Mouse (Mus musculus) ovary, postnatal 14 days (tissue): ENCODE measurements around the gene Prdm16.
A peak's percentile ranks its signal among the peaks of the same experiment; 100 is the strongest.

Experiments
- DNase-seq: peaks from one replicate; pipeline ENCODE4 v3.0.0; 2022; ENCODE audit warnings: low spot score

Prdm16 gene

DNA sequence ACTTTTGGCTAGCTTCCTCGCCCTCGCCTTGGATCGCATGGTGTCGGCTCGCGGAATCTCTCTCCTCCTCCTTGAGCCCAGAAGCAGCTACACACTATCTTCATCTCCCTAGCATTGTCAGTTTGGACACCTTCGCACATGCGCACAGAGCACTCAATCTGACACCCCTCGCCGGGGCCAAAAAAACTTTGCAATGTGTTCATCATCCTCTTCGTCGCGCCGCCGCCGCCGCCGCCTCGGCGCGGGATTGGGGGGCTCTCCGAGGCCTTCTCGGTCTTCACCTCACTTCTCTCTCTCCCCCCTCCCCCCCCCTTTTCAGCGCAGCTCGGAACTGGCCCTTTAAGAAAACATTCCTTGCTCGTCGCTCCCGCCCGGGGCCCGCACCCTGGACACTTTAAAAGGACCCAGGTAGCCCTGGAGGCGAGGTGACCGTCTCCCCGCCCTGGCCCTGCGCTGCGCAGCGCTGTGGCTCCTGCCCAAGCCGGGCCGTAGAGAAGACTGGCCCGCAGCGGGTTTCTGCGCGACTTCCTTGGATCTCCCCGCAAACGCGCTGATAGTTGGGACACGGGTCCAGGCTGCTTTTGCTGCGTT lies at the start of gene Prdm16:
Gene Prdm16 (minus strand): TSS at position 153 of the 591 bp plus-strand sequence.
- DNase-seq, result no peak

DNA sequence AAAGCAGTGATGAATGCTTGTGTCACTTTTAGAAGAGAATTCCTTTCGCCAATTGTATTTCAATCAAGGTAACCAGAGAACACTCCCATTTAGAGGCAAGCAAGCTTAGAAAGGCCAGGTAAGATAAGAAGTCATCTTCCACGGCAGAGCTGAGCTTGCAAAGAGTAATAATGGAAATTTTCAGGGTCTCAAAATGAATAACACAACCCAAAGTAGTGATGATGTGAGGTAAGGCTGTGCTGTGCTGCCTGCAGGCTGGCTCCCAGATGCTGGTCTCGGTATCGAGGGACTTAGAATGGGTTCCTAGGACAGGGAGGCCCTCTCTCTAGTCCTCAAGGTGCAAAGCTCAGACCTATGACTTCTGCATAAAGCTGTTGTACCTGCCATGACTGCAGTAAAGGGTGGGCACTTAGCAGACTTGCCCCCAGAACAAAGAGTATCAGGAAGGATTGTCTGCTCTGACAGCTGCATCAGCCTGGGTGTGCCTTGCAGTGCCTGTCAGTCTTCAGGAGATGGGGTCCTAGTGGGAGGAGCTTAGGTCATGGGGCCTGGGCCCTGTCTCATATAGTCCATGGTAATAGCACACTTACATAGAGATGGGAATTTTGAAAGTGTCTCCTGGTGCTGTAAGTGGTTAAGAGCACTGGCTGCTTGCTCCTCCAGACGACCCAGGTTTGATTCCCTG lies 46.5 kb upstream of the Prdm16 start:
- no peak for DNase-seq

GRCm38 (mm10) chr4:154682311-154682710 lies 45.6 kb upstream of the Prdm16 start:
- DNase-seq, result no peak

DNA sequence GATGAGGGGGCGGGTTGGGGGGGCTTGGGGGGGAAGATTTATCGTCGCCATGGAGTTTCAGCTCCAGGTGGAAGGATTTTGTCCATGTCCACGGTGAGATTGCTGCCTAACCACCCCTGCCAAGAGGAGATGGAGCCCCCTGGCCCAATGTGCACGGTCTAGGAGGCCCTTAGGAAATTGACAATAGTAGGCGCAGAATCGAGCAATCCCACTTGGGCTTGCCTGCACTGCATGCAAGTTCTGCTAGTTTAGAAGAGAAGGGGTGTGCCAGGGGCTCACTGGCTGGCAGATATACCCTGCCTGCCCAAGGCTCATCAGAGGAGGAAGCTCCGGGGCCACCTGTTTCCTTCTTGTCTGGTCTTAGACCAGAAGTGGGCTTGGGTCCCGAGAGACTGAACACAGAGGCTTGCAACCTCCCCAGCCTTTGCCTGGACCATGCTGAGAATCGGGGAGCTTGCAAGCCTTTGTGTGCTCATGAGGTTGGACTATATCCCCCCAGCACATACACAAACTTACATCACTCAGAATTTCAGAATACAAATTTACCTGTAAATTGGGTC lies 38.8 kb upstream of the Prdm16 start:
- no peak for DNase-seq

GRCm38 (mm10) chr4:154674966-154675365 lies 38.3 kb upstream of the Prdm16 start:
- DNase-seq, result no peak

GRCm38 (mm10) chr4:154674541-154674940 lies 37.9 kb upstream of the Prdm16 start:
- DNase-seq, result peak; percentile 54

DNA sequence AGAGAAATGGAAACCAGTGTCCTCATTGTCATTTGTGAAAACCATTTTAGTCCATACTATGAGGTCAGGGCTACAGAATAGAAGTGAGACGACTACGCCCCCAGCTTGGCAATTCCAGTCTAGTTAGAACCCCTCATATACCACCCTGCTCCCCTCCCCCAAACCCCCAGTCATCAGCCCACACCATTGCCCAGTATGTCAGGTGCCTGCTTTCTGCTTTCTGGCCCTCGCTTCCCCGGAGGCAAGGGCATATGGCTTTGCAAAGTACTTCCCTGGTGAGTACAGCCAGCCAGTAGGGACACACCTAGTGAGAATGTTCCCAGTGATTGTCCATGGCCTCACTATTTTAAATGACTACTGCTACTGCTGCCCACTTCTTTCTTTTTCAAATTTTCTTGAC lies 37.3 kb upstream of the Prdm16 start:
- DNase-seq, result no peak

- no peak for DNase-seq
Observed at GRCm38 (mm10) chr4:154672027-154672426, 35.4 kb upstream of the Prdm16 start.

GRCm38 (mm10) chr4:154671232-154671912 lies 34.7 kb upstream of the Prdm16 start:
- DNase-seq, result no peak

DNA sequence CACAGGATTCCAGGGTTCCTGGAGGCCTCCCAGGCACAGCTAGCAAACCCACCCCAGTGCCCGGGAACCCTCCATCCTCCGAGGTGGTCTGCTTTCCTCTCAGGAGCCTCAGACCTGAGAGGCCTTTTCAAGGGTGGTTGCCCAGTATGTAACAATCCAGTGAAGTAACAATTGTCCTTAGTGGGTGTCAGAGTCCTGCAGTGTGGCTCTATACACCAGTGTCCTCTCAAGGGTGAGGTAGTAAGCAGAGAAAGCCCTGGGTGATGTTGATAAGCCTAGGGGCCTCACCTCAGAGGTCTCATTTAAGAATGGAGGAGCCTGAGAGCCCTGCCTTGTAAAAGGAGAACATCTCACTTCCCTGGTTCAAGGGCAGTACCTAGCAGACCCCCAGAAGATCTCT lies 31.1 kb upstream of the Prdm16 start, which contains the start of gene Actrt2:
Gene Actrt2 (minus strand): TSS at position 101 of the 400 bp plus-strand sequence.
- no peak for DNase-seq

DNA sequence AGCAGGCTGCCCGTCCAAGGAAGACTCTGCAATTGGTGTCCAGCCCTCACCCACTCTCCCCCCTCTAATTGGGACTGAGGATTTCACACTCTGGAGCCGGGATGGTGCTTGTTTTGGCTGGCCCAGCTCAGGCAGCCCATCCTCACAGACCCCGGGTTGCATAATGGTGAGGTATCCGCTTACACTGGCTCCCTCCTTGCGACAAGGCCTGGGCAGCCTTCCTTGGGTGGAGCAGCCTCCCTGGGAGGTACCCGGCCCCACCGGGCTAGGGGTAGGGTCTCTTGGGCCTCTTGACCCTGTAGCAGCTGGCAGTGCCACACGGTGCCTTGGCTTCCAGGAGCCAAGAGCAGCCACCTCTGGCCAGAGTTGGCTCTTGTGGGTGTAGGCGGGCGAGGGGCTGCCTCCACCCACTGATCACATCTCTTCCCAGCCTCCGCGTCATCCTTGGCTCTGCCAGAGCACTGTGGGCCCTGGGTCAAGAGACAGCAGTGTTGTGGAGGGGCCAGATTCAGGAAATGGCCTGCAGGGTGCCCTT lies 26.1 kb upstream of the Prdm16 start:
- no peak for DNase-seq

- DNase-seq, result no peak
Observed at GRCm38 (mm10) chr4:154661256-154661655, 24.6 kb upstream of the Prdm16 start.

- no peak for DNase-seq
Observed at GRCm38 (mm10) chr4:154660025-154660424, 23.4 kb upstream of the Prdm16 start.

DNA sequence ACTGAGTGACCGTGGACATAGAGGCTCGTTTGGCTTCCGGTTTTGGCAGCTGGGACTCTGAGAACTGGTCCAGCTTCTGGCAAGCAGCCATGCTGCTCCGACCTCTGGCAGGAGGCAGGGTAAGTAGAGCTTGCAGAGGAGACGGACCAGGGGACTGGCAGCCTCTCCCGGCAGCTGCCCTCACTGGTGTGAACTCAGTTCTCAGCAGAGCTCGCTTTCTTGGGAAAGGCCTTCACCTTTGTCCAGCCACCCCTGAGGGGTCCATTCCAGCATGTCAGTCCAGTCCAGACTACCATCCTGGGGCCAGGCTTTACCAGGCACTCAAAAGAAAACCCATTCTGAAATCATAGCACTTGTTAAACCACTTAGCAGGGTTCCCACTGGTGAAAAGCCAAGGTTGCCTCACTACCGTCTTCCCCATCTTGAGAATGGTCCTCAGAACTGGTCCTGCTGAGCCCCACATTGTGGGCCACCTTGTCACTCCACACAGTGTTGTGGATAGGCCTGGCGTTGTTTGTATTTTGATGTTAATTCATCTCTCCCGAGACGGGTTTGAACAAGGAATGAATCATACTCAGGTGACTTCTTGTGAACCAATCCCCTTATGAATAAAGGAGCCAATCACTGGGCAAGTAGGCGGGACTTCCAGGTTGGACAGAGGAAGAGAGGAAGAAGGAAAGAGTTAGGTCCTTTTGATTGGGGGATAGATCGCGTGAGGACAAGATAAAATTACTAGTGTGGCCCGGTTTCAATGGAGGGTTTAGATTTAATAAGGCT lies 18.6 kb upstream of the Prdm16 start:
- DNase-seq, result no peak

- no peak for DNase-seq
Observed at GRCm38 (mm10) chr4:154652494-154652893, 15.8 kb upstream of the Prdm16 start.

DNA sequence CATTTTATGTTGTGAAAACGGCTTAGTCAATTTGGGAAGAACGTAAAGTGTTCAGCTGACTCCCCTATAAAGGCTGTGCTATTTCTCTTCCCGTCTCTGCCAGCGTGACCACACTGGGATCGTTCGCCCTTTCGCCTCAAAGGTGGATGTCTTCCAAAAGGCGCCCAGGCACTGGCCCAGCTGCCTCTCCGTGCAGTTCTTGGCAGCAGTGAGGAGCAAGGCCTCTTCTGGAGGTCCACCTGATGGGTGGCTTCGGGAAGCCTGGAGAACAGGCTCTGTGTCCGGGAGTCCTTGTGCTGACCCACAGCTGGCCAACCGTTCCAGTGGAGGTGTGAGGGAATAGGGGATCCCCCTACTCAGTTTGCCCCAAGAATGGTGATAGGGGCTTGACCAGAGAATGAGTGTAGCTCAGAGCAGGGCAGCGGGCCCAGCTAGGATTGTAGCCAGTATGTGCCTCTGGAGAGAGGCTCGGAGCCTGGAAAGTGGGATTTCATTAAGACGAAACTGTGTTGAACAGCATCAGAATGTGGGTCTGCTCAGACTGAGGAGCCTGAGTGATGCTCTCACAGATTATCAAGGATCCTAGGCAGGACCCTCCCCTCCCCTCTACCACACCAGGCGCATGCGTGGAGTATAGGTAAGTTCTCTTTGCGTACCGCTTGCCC lies 12.5 kb upstream of the Prdm16 start:
- DNase-seq, result no peak

- DNase-seq, result no peak
Observed at GRCm38 (mm10) chr4:154642496-154642895, 5.8 kb upstream of the Prdm16 start.

GRCm38 (mm10) chr4:154641296-154642110 lies 4.8 kb upstream of the Prdm16 start:
- DNase-seq, result no peak

GRCm38 (mm10) chr4:154640443-154641295 lies 4.0 kb upstream of the Prdm16 start:
- DNase-seq, result no peak
